Mouse (Mus musculus) cerebellum, adult 2 months (tissue): ENCODE measurements at regions not wholly inside any gene's neighbourhood (a gene's known extent, or its start where the extent isn't known, plus 50 kb on each side); places are given as distances from the start of the nearest gene placed in this dataset.

Source experiments
- CTCF ChIP-seq: fragments of 200-500 bp; IDR thresholded peaks from 2 replicates; pipeline ENCODE4 v1.5.1; 2011; ENCODE audit warnings: low read depth, mild to moderate bottlenecking, control low read depth, low read length, moderate library complexity, borderline replicate concordance; ENCODE audit not compliant: insufficient read depth
- POLR2A ChIP-seq: fragments of 200-500 bp; IDR thresholded peaks from 2 replicates; pipeline ENCODE4 v1.6.1; 2011; ENCODE audit warnings: low read length, control low read depth, borderline replicate concordance; ENCODE audit not compliant: insufficient read depth

- TF ChIP-seq CTCF, result no peak
- no peak for TF ChIP-seq POLR2A
Measured at GRCm38 (mm10) chr4:32139586-32139985, 99.0 kb upstream of the Bach2 start.
